Mouse (Mus musculus) retina, adult 2 months (tissue): Measurements from ENCODE around the gene Shisa5.

Experiments used
- DNase-seq: peaks from one replicate; pipeline ENCODE4 v3.0.0-alpha.2; 2012; ENCODE audit warnings: low read depth, low spot score

The Shisa5 gene

GRCm38 (mm10) chr9:109053851-109054250, 15.5 kb downstream of the Shisa5 start:
- DNase-seq, result no peak

- DNase-seq, result no peak
These were observed 16.3 kb downstream of the Shisa5 start for GRCm38 (mm10) chr9:109054712-109055111.

GRCm38 (mm10) chr9:109055271-109056030, 17.1 kb downstream of the Shisa5 start:
- no peak for DNase-seq

- no peak for DNase-seq
These were observed 17.8 kb downstream of the Shisa5 start for GRCm38 (mm10) chr9:109056081-109056690.

GRCm38 (mm10) chr9:109056916-109057315, 18.6 kb downstream of the Shisa5 start:
- no peak for DNase-seq

- DNase-seq, result no peak
These were observed 19.2 kb downstream of the Shisa5 start for GRCm38 (mm10) chr9:109057543-109057942.

- DNase-seq, result no peak
These were observed 19.8 kb downstream of the Shisa5 start for GRCm38 (mm10) chr9:109058006-109058765.

- no peak for DNase-seq
These were observed 21.0 kb downstream of the Shisa5 start, which contains the start of gene Trex1 for GRCm38 (mm10) chr9:109059136-109059903. Trex1 (minus strand) TSS chr9:109059734.

- DNase-seq, result no peak
These were observed 22.0 kb downstream of the Shisa5 start for GRCm38 (mm10) chr9:109060184-109060897.

- no peak for DNase-seq
These were observed 22.5 kb downstream of the Shisa5 start for GRCm38 (mm10) chr9:109060898-109061295.

GRCm38 (mm10) chr9:109068095-109068735, 29.9 kb downstream of the Shisa5 start:
- no peak for DNase-seq

- peak; percentile 77 for DNase-seq
These were observed 35.6 kb downstream of the Shisa5 start, which contains the start of gene Atrip for GRCm38 (mm10) chr9:109073661-109074573. Atrip (minus strand) TSS chr9:109074124.

GRCm38 (mm10) chr9:109080516-109080915, 42.2 kb downstream of the Shisa5 start:
- DNase-seq, result peak; percentile 83

GRCm38 (mm10) chr9:109081749-109082123, 43.4 kb downstream of the Shisa5 start:
- no peak for DNase-seq

GRCm38 (mm10) chr9:109082124-109082800, 43.9 kb downstream of the Shisa5 start, which contains the start of the genes Ccdc51 and Tma7:
Ccdc51 (plus strand) TSS chr9:109082493.
Tma7 (minus strand) TSS chr9:109082587.
- DNase-seq, result peak; percentile 94

- DNase-seq, result no peak
These were observed 46.6 kb downstream of the Shisa5 start for GRCm38 (mm10) chr9:109084922-109085321.

GRCm38 (mm10) chr9:109087987-109088386, 49.6 kb downstream of the Shisa5 start:
- no peak for DNase-seq

GRCm38 (mm10) chr9:109090446-109090845, 52.1 kb downstream of the Shisa5 start:
- DNase-seq, result no peak

GRCm38 (mm10) chr9:109091802-109092201, 53.4 kb downstream of the Shisa5 start:
- no peak for DNase-seq
